Mouse (Mus musculus) midbrain, embryonic 14.5 days (tissue): ENCODE results near the gene Zfp358. TPM values are rescaled to one million over a fixed set of nuclear protein-coding genes. Genes with fewer than 3 reads are reported as not detected.

Experiments used
- ATAC-seq: fragments of 200-750 bp; cut with Nextera tagmentation; 2 replicates; pipeline ENCODE4 v1.8.0; 2017; ENCODE audit warnings: moderate number of reproducible peaks, moderate library complexity; ENCODE audit not compliant: low FRiP score, low TSS enrichment
- DNase-seq: peaks from one replicate; pipeline ENCODE4 v3.0.0-alpha.2; 2015
- H3K27ac ChIP-seq: fragments of 300-500 bp; sonication (generic); replicated peaks from 2 replicates; pipeline ENCODE4 v1.5.1; 2014; ENCODE audit warnings: mild to moderate bottlenecking, low read depth, low read length, moderate library complexity
- H3K27me3 ChIP-seq: fragments of 300-500 bp; sonication (generic); 2 replicates; pipeline ENCODE4 v1.6.1; 2014; ENCODE audit warnings: low read length, control low read depth, mixed read lengths; ENCODE audit not compliant: control insufficient read depth, insufficient read depth
- H3K36me3 ChIP-seq: fragments of 300-500 bp; sonication (generic); 2 replicates; pipeline ENCODE4 v1.6.1; 2014; ENCODE audit warnings: low read length, control low read depth; ENCODE audit not compliant: control insufficient read depth, insufficient read depth
- H3K4me1 ChIP-seq: fragments of 300-500 bp; sonication (generic); 2 replicates; pipeline ENCODE4 v1.6.1; 2014; ENCODE audit warnings: mild to moderate bottlenecking, antibody characterized with exemption, low read length, control low read depth; ENCODE audit not compliant: control insufficient read depth, insufficient read depth
- H3K4me2 ChIP-seq: fragments of 300-500 bp; sonication (generic); 2 replicates; pipeline ENCODE4 v1.6.1; 2014; ENCODE audit warnings: mild to moderate bottlenecking, low read length, moderate library complexity
- H3K4me3 ChIP-seq: fragments of 300-500 bp; sonication (generic); replicated peaks from 2 replicates; pipeline ENCODE4 v1.5.1; 2014; ENCODE audit warnings: low read depth, low read length
- H3K9ac ChIP-seq: fragments of 300-500 bp; sonication (generic); replicated peaks from 2 replicates; pipeline ENCODE4 v1.6.1; 2014; ENCODE audit warnings: mild to moderate bottlenecking, low read length, moderate library complexity
- H3K9me3 ChIP-seq: fragments of 300-500 bp; sonication (generic); 2 replicates; pipeline ENCODE4 v1.6.1; 2016; ENCODE audit warnings: low read length, control low read depth, mixed read lengths; ENCODE audit not compliant: control insufficient read depth
- WGBS: fragments of 180-500 bp; shearing (Covaris S2); extraction: QIAGEN DNeasy Blood & Tissue Kit; methylation state at CpG from one replicate; pipeline ENCODE4 v1.1.7; 2014; 5-methylcytosine and 5-hydroxymethylcytosine counted together
- polyA plus RNA-seq: library from polyadenylated mRNA; unstranded; fragments of >200 nt; fragmentation: Nextera tagmentation; extraction: Ambion mirVana; gene quantifications from 2 replicates; pipeline ENCODE4 v1.2.1, GENCODE M21; 2014

Gene Zfp358
- polyA plus RNA-seq, 1 experiment from 2014 or later, result 53.0 TPM

GRCm38 (mm10) chr8:3468838-3469237 lies 24.1 kb upstream of the Zfp358 start:
- ATAC-seq (no peak), DNase-seq (no peak)
- H3K4me3 ChIP-seq, result no peak overlapping the region
- H3K36me3 ChIP-seq, result no peaks in the 10 kb centered on the region
- no peaks in the 10 kb centered on the region for H3K27me3 ChIP-seq
- H3K4me2 ChIP-seq, result no peak overlapping the region
- no peaks in the 10 kb centered on the region for H3K9me3 ChIP-seq
- WGBS, result 90% methylated on average over 1 of the region's 1 CpGs
- peaks cover 4% of the 10 kb centered on the region for H3K4me1 ChIP-seq
- H3K27ac ChIP-seq, result no peak overlapping the region
- no peak overlapping the region for H3K9ac ChIP-seq

DNA sequence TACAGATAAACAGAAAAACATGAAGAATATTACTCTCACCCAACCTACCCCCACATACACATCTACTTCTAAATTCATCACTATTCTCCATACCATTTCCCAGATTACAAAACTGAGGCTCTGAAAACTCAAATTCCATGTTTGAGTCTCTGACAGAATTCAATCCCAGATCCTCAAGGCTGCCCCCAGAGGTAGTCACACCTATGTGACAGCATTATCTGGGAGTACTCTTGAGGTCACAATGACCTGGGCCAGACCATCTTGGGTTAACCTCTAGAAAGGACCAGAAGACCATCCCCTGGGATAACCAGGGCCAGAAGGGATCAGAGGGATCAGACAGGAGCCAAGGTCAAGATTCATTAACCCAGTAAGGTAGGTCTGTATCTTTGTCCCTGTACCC lies 22.4 kb upstream of the Zfp358 start, which contains the start of gene Tex45:
Tex45 (plus strand) TSS at position 301 of the 400 bp plus-strand sequence.
- Histone ChIP-seq H3K27me3 (no peaks in the 10 kb centered on the region), H3K4me1 (peaks cover 4% of the 10 kb centered on the region), H3K4me2 (no peak within 1 kb of the TSS), H3K27ac (no peak within 1 kb of the TSS), H3K36me3 (no peaks in the 10 kb centered on the region), H3K9ac (no peak within 1 kb of the TSS), H3K4me3 (no peak within 1 kb of the TSS), H3K9me3 (no peaks in the 10 kb centered on the region)
- ATAC-seq, result no peak
- no peak for DNase-seq

GRCm38 (mm10) chr8:3475715-3476429 lies 17.1 kb upstream of the Zfp358 start:
- Histone ChIP-seq H3K27me3 (0 out of 2 replicates have a peak, but pooled peaks cover 2% of the 10 kb centered on the region), H3K9ac (peak overlapping the region; percentile 47), H3K4me2 (peak overlapping the region; percentile 51), H3K36me3 (no peaks in the 10 kb centered on the region), H3K4me3 (peak overlapping the region; percentile 35), H3K27ac (no peak overlapping the region), H3K9me3 (no peaks in the 10 kb centered on the region), H3K4me1 (no peaks in the 10 kb centered on the region; the same call in 1 of the 2 replicates)
- DNase-seq, result peak; percentile 62
- peak; percentile 43; the same call in 1 of the 2 replicates for ATAC-seq
- 23% methylated on average over 37 of the region's 37 CpGs for WGBS

GRCm38 (mm10) chr8:3480221-3480785 lies 12.6 kb upstream of the Zfp358 start:
- Histone ChIP-seq H3K4me3 (no peak overlapping the region), H3K4me1 (no peaks in the 10 kb centered on the region; the same call in 1 of the 2 replicates), H3K27ac (no peak overlapping the region), H3K27me3 (0 out of 2 replicates have a peak, but pooled peaks cover 2% of the 10 kb centered on the region), H3K4me2 (no peak overlapping the region), H3K9me3 (no peaks in the 10 kb centered on the region), H3K9ac (no peak overlapping the region), H3K36me3 (no peaks in the 10 kb centered on the region)
- ATAC-seq (no peak), DNase-seq (no peak)
- 80% methylated on average over 4 of the region's 4 CpGs for WGBS

DNA sequence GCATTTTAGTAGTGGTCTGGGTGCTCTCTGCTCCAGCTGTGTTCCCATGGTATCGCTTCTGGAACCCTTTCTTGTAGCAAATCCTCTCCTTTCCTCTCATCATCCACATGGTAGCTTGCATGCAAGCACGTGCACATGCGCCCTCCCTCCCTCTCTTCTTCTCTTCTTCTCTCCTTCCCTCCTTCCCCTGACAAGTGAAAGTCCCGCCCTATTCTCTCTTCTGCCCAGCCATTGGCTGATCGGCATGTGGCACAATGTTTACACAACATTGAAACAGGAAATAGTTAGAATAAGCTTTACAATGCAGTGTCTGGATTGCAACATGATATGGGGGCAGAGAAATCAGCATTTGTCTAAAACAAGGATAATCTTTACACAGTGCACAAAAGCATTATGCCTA lies 11.3 kb upstream of the Zfp358 start:
- H3K27me3 ChIP-seq, result 0 out of 2 replicates have a peak, but pooled peaks cover 2% of the 10 kb centered on the region
- no peaks in the 10 kb centered on the region for H3K9me3 ChIP-seq
- no peaks in the 10 kb centered on the region for H3K4me1 ChIP-seq
- DNase-seq, result no peak
- ATAC-seq, result no peak
- H3K27ac ChIP-seq, result no peak overlapping the region
- no peak overlapping the region for H3K9ac ChIP-seq
- no peak overlapping the region for H3K4me2 ChIP-seq
- WGBS, result 63% methylated on average over 5 of the region's 5 CpGs
- H3K36me3 ChIP-seq, result no peaks in the 10 kb centered on the region
- H3K4me3 ChIP-seq, result no peak overlapping the region

DNA sequence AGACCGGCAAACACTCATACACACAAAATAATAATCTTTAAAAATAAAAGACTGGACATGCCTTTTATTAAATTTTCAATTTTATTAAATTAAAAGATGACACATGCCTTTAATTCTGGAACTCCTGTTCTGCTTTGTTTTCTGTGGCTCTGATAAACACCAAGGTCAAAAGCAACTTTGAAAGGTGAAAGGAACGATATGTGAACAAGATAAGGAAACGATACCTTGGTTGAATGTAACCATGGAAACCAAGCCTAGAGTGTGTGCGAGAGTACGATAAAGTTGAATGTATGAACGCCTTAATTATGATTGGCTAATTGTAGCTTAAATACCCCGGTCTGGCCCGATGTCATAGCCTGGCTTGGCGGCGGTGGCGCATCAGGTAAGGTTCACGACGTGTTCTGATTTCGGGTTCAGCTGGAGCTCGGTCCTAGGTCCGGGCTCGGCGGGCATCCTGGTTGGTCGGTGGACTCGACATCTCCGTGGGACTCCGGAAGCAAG lies 10.6 kb upstream of the Zfp358 start:
- Histone ChIP-seq H3K9ac (no peak overlapping the region), H3K36me3 (no peaks in the 10 kb centered on the region), H3K4me3 (no peak overlapping the region), H3K4me2 (no peak overlapping the region), H3K9me3 (no peaks in the 10 kb centered on the region), H3K27ac (no peak overlapping the region), H3K27me3 (0 out of 2 replicates have a peak, but pooled peaks cover 1% of the 10 kb centered on the region), H3K4me1 (no peaks in the 10 kb centered on the region)
- ATAC-seq (no peak), DNase-seq (no peak)
- WGBS, result 88% methylated on average over 22 of the region's 22 CpGs

DNA sequence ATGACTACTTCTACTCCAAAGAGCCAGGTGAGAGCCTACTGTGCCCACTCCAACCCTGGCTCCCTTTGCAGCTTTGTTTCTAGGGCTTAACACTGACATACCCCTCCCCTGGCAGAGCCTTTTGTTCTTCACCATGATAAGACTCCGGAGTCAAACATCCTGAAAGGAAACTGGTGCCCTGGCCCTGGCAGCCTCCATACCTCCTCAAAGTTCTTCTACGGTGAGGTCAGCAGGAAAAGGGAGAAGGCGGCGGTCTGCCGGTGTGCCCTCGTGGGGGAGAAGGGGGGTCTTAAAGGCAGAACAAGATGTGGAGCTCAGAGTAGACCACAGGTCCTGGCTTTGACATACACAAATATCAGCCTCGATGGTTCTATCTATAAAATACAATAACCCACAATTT lies 9.4 kb upstream of the Zfp358 start:
- H3K27me3 ChIP-seq, result no peaks in the 10 kb centered on the region
- H3K36me3 ChIP-seq, result no peaks in the 10 kb centered on the region
- H3K9ac ChIP-seq, result no peak overlapping the region
- no peak overlapping the region for H3K4me3 ChIP-seq
- ATAC-seq (no peak), DNase-seq (no peak)
- no peaks in the 10 kb centered on the region for H3K4me1 ChIP-seq
- no peak overlapping the region for H3K27ac ChIP-seq
- WGBS, result 87% methylated on average over 7 of the region's 7 CpGs
- no peaks in the 10 kb centered on the region for H3K9me3 ChIP-seq
- no peak overlapping the region for H3K4me2 ChIP-seq

DNA sequence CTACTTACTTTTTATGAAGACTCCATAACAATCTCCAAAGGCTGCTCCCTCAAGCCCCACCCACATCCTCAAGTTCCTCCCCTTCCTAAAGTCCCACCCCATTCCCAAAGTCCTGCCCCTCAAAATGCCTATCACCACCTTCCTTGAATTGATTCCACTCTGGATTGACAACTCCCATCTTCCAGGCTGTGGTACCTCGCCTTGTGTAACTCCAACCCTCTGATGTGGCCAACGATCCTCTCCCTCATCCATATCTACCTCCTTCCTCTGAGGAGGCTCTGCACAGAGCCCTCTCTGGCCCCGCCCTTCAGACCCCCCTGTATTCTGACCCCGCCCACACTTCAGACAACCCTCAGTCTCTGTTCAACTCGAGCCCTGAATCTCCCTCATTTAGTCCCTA lies 7.7 kb upstream of the Zfp358 start:
- H3K36me3 ChIP-seq, result no peaks in the 10 kb centered on the region
- no peaks in the 10 kb centered on the region for H3K27me3 ChIP-seq
- WGBS, result 27% methylated on average over 5 of the region's 5 CpGs
- H3K27ac ChIP-seq, result no peak overlapping the region
- H3K9ac ChIP-seq, result no peak overlapping the region
- DNase-seq (no peak), ATAC-seq (no peak)
- H3K4me3 ChIP-seq, result no peak overlapping the region
- no peaks in the 10 kb centered on the region for H3K4me1 ChIP-seq
- no peak overlapping the region for H3K4me2 ChIP-seq
- no peaks in the 10 kb centered on the region for H3K9me3 ChIP-seq

- 24% methylated on average over 6 of the region's 6 CpGs for WGBS
- Histone ChIP-seq H3K27me3 (no peaks in the 10 kb centered on the region), H3K36me3 (peaks cover 33% of the 10 kb centered on the region), H3K9ac (peak overlapping the region; percentile 99), H3K9me3 (peaks cover 7% of the 10 kb centered on the region; the same call in 1 of the 2 replicates), H3K4me3 (peak overlapping the region; percentile 89), H3K4me2 (peak overlapping the region; percentile 73), H3K27ac (peak overlapping the region; percentile 93), H3K4me1 (peaks cover 7% of the 10 kb centered on the region)
- DNase-seq (no peak), ATAC-seq (peak; percentile 3; the same call in 1 of the 2 replicates)
Measured at GRCm38 (mm10) chr8:3493845-3494208, 889 bp downstream of the Zfp358 start.
